Mouse (Mus musculus) megakaryocyte progenitor cell, adult 5-6 weeks (primary cell): ENCODE data around the gene Gtf3c5. TPM values are rescaled to one million over a fixed set of nuclear protein-coding genes. Genes with fewer than 3 reads are reported as not detected.

Source experiments
- ATAC-seq: replicated peaks from 2 replicates; pipeline ENCODE4 v1.8.0; 2016; ENCODE audit warnings: mild to moderate bottlenecking, moderate TSS enrichment, inconsistent platforms; ENCODE audit not compliant: poor library complexity
- total RNA-seq, 2 experiments: library from RNA; stranded (forward) in 1 of 2; stranded (reverse) in 1 of 2; fragments of 157-497, 149-512 nt in 1 of 2; fragments of 200-1000 nt in 1 of 2; gene quantifications; 2 replicates each; pipeline versions ENCODE4 v1.2.3 to v1.2.4; 2015 to 2017

Gtf3c5 gene
- total RNA-seq, 2 experiments from 2014 or later, result 11.0 to 19.1 TPM

DNA sequence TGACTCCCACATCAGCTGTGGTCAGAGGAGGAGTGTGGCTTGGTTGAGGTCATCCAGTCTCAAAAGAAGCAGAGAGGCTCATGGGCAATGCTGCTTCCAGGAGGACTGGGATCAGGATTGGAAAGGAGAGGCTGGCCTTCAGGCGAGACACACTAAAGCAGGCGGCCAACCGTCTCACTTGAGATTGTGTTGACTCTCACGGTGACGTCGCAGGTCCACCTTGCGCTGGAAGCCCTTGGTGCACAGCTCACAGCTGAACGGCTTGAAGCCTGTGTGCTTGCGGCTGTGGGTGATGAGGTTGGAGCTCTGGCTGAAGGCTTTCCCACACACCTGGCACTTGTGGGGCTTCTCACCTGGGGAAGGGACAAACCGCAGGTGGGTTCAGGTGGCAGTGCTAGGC is 26.3 kb upstream of the Gtf3c5 start:
- no peak for ATAC-seq

DNA sequence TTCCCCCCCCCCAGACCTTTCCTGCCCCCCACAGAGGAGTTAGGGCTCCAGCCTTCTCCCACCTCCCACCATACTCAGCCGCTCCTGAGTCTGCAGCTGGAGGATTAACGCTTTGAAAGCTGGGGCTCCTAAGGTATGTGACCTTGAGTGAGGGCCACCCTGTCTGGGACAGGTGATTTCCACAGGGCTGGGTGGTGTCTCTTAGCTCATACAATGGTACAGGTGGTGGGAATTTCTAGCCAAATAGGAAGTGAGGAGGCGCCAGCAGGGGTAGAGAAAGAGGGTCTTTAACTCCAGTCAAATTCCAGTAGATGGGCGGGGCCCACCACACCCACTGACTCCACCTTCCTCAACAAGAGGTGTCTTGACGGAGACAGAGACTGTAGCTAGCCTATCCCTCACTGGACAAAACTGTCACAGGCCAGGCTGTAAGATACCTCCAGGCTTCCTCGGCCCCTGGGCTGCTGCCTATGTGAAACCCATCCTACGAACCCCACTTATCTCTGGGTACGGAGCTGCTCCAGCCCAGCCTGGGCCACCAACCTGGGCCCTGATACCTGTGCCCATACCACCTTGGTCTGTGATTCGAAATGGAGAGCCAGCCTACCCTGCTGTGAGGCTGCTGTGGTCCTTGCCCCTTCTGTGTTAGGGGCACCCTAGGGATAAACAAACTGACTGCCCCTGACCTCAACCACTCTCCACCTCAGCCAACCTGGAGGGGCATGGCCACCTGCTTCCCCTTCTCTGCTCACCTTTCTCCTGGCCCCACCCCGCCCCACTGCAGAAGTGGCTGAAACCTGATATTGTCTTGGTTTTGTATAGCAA is 24.0 kb upstream of the Gtf3c5 start:
- peak; percentile 19; the same call in 1 of the 2 replicates for ATAC-seq

DNA sequence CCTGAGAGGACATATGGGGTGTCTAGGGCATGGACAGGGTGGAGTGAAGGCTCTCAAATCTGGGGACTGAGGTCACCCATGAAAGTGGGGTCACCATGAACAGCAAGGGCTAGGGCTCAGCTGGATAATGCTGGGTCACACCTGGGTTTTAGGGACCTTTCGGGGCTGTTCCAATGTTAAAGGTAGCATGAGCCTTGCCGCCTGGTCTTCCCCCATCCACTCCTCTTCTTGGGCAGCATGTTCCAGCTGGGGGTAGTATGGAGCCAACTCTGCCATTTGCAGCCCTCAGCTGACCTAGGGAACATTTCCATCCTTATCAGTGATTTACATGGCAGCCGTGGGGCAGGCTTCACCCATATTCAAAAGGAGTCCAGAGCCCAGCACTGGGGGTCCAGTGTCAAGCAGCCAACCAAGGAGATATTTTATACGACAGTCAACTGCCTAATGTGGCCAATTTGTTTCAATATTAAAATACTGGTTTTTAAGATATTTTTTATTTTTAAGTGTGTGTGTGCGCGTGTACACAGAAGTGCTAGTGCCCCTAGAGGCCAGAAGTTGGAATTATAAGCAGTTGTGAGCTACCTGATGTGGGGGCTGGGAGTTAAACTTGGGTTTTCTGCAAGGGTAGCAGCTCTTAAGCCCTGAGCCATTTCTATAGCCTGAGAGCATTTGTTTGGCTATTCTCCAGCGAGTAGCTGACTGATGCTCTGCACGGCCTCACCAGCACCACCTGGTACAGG is 23.2 kb upstream of the Gtf3c5 start:
- peak; percentile 42 for ATAC-seq

DNA sequence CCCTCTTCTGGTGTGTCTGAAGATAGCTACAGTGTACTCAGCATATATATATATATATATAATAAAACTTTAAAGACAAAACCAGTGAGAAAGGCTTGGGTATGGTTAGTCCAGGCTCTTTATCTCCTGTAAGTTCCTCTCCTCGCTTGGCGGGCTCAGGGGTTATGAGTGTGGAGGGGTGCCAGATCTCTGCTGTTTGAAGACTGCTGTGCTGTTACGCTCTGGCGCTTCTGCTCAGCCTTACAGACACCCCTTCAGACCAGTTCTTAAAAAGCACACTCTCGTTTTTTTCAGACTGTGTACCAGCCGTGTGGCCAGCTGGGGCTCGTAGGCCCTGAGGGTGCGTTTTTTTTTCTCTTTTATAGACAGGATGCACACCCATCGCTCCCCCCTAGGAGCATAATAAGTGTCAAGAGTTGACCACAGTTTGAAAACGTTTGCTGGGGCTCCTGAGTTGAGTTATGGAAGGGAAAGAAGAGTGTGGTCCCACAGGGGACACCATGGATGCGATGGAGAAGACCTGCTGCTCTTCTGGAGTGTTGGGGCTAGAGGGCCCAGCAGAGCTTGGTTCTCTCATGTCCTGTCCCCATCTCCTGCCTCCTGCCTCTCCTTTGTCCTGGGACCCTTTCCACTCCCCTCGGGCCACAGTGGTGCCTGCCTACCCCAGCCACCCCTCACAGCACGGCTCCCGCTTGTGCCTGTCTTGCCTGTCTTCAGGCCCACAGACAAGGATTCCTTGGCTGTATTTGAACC is 22.4 kb upstream of the Gtf3c5 start:
- ATAC-seq, result peak; percentile 29

DNA sequence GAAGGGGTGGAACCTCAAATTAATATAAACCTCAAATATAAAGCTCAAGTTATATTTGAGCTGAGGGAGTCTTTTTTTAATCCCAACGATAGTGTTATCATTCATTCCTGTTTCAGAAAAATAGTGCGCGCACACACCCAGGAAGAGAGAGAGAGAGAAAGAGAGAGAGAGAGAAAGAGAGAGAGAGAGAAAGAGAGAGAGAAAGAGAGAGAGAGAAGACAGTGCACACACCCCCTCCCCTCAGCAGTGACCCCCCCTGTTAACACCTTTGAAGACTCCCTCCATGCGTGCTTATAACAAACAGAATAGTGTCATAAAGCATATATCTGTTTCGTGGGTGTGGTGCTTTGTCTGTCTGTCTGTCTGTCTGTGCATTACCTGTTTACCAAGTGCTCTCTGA is 20.0 kb upstream of the Gtf3c5 start:
- no peak for ATAC-seq

DNA sequence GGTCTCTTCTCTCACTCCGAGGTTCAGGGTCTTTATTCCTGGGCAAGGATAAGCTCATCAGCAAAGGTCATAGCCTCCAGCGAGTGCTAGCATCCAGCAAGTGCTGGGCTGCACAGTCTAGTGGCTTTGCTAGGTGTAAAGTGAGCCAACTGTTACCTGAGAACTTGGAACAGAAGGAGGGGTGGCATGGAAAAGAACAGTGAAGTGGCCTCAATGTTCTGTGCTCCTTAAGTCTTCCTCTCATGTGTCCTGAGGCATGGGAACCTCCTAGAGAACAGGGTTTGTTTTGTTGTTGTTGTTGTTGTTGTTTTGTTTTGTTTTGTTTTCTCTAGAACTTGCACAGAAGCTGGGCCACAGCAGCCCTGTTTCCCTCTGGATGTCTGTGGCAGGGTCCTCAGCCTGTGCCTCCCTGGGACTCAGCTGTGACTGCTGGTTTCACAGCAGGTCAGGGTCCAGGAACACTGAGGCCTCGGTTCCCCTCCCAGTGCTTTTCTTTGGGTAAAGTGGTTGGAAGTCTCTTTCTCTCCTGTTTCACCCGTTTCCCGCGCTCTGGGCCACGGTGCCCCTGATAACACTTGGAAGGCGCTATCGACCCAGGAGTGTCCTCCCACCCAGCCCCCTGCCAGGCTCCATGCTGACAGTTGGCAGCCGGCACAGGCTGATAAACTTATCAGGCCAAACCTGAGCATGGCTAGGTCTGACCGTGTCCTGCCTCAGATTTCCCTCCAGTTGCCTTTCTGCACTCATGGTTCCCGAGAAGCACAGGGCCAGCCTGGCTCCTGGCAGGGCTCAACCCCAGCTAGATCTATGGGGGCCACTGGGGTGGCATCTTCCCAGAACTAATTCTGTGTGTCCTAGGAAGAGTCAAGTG is 18.4 kb upstream of the Gtf3c5 start:
- ATAC-seq, result peak; percentile 55

DNA sequence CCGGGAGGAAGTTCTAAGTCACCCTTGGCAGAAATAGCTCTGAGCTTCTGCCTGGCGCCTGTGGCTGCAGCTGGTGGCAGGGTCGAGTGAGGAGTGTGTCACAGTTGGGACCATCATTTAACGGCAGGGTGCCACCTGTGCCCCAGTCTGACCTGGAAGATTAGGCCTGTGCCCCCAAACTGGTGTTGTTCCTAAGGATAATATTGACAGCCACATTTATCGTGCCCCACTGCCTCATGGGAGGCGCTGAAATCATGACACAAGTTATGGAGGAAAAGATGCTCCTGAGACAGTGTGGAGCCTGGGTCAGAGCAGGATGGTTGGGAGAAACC is 16.0 kb upstream of the Gtf3c5 start:
- no peak for ATAC-seq

DNA sequence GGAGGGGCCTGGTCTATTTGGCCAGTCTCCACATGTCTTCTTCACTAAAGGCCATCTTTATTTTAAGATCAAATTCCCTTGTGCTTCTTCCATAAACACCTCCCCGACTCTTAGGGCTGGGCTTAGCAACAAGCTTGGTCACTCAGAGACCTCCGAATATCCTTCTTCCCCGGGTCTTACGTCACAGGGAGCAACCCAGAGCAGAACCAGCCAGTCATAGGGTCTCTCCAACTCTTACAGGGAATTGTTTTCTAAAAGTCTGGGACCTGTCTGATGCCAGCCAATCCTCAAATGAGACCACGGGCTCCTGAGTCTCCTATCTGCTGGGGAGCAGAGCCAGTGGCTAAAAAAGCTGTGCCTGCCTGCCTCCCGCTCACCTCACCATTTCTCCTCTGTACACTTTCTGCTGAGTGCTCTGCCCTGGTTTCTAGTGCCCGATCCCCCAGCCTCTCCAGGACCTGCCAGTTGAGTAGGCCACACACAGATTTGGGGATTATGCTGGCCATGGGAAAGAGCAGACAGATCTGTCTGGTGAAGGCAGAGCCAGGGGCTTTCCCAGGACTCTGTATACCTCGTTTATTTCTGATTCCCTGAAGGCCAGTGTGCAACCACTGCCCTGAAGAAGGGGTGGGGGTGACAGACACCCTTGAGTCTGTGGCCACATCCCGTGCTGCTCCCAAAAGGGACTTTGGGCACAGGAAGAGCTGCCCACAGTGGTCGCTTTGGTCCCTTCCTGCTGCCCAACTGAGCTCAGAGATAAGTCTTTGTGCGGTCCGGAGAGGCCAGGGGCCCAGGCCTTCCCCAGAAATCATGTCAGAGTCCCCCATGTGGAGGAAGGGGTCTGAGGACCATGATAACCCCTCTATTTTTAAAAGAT is 15.4 kb upstream of the Gtf3c5 start:
- ATAC-seq, result no peak

DNA sequence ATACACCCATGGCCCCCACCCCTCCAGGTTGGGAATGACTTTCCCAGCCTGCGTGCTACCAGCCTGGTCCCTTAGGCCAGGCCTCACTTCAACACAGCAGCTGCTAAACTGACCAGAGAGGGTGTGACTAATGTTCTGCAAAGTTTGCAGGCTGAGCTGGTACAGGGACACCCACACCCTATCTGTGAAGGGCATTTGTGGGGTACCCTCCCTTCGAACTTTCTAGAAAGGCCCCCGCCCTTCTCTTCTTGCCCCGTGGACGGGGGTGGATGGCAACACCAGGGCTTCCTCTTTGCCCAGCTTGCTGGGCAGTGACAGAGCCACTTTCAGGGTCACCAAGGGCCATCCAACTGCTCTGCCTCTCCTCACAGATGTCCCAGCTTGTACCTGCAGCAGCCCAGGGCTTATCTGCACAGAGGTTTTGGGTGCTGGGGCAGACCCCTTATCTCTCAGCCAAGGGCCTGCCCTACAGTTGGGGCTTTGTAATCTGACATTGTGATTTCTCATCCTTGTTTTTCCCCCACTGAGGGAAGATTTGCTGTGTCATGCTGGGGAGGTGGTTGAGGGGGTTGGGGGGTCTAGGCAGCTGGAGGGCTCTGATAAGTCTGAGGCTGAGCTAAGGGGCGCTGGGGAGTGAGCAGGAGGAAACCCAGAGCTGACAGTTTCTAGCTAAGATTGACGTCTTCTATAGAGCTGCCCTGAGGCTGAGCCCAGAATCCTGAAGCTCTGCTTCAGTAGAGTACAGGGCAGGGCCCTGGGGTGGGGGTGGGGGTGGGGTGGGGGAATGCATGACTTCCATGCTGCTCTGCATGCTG is 14.4 kb upstream of the Gtf3c5 start:
- peak; percentile 59 for ATAC-seq

DNA sequence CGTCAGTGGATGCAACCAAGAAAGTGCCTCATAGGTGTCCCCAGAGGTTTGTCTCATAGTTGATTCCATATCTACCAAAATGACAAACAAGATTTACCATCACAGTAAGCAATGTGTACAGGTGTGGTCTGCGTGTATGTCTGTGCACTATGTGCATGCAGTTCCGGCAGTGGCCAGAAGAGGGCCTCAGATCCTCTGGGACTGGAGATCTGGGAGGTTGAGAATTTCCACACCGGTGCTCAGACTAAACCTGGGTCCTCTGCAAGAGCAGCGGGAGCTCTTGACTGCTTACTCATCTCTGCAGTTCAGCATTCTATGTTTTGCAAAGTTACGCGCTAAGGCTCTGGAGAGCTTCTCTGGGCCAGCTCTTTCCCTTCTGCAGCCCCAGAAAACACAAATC is 13.4 kb upstream of the Gtf3c5 start:
- ATAC-seq, result peak; percentile 12; the same call in 1 of the 2 replicates

DNA sequence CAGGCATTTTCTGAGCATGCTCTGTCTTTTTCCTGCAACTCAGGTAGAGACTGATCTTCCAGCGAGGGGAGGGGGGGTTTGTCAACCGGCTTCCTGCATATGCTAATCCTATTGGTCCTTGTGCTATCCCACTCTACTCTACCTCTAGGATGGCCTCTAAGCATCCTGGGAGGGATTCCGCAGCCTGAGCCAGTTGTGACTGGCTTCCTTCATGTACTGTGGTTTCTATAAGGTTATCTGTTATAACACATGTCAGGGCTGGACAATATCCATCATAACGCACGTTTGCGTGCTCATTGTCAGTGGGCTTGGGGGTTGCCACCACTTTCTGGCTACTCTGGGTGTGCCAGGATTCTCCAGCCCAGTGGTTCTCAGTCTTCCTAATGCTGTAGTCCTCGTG is 12.5 kb upstream of the Gtf3c5 start:
- ATAC-seq, result peak; percentile 42

DNA sequence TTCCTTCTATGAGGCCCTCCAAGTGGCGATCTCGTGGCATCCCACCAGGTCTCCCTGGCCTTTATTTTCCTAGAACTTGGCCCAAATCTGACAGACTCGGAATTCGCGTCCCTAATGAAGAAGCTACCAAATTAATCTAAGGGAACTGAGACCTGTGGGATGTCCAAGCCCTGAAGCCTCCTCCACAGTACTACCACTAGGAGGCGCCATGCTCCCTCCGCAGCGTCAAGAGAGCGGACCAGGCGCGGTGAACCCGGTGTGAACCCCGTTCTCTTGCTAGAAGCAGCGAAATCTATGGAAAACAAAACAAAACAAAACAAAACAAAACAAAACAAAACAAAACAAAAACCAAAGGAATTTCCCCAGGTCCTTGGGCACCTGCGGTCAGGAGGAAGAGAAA is 9.3 kb upstream of the Gtf3c5 start:
- peak; percentile 69 for ATAC-seq

DNA sequence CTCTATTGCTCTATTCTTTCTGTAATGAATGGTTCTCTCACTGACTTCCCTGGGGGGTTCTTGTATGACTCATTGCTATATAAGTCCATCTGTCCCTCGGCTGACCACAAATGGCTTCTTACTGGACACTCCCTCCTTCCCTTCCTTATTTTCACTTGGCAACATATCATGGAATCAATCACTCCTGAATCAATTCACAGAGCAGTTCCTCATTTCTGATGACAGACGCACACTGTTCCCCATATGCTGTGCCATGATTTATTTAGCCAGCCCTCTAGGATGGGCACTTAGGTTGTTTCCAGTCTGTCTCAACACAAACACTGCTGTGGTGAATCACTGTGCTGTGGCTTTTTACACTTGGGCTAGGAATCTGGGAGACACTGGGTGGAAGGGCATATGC is 7.9 kb upstream of the Gtf3c5 start:
- ATAC-seq, result peak; percentile 31; the same call in 1 of the 2 replicates

DNA sequence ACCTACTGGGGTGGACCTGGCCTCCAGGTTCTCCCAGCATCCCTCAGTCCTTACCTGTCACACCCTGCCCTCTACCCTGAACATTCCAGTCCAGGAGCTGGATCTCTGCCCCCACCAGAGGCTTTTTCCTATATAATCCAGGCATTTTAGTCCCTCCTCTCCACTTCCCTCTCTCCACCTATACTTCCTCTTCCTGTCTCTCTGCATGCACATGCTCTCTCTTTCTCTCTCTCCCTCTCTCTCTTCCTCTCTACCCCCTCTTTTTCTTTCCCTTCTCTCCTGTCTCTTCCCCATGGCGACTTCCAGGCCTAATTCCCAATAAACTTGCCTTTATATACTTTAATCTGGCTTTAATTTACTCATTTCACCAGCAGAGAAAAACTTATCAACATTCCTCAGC is 5.0 kb upstream of the Gtf3c5 start:
- ATAC-seq, result no peak

DNA sequence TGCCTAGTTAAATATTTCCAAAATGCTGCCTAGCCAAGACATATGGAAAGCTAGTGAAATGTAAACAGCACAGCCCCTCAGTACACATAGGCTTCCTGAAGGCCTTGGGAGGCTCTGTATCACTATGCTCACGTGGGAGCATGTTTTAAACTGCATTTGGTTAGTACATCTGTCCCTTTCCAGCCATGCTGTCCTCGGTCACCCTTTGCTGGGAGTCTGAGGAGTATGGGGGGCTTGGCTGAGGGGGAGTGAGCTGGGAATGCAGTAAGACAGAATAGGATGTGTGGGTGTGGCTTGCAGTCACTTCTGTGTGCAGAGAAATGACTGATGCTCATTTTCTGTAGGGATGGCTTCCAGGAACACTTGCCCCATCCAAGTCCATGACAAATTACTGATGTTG is 2.2 kb upstream of the Gtf3c5 start:
- no peak for ATAC-seq

DNA sequence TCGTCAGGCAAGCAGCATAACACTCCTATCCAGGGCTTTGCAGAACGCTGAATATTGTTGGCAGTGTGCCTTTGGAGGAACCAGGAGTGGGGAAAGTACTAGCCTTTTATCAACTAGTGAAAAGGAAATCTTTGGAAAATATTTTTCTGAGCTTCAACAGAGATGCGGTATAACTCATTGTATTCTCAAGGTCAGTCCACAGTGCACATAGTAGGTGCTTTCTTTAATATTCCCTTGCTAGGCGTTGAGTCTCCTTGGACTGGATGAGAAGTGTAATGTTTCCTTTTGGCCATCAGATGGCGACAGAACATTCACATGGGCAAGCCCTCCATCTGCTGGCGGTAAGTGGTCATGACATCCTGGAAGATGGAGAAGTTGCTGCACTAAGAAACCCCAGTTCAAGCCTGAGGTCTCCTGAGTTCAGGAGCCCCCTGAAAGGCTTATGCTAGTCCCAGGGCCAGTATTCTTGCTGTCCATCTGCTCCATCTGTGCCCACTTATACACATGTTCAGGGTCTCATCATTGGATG is 1.6 kb upstream of the Gtf3c5 start:
- ATAC-seq, result peak; percentile 86

DNA sequence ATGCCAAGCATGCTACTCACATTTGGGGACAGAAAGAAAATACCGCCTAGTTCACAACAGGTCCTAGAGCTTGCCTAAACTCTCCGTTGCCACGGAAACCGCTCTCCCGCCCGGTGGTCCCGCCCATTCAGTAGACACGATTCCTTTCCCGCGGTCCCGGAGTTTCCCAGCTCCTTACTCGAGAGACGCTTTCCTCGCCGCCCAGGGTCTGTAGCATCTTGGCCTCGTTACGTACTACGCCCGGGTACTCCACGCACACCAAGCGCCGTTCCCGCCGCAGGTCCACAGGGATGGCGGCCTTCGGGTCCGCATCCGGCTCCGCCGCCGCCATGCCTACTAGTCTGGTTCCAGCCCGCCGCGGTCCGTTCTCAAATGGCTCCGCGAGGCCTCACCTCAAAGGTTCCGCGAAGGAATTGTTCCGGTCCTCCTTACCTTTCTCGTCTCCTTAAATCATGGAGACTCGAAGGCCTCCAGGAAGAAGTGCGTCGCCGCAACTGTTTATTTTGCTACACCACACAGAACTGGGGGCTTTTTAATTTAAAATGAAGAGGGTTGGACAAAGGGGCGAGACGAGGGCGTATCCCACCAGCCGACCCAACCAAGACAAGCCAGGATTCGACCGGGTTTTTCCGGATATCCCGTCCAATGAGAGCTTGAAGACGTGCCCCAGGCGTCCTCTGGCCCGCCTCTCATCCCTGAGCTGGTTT is 751 bp downstream of the Gtf3c5 start:
- ATAC-seq, result peak; percentile 90

DNA sequence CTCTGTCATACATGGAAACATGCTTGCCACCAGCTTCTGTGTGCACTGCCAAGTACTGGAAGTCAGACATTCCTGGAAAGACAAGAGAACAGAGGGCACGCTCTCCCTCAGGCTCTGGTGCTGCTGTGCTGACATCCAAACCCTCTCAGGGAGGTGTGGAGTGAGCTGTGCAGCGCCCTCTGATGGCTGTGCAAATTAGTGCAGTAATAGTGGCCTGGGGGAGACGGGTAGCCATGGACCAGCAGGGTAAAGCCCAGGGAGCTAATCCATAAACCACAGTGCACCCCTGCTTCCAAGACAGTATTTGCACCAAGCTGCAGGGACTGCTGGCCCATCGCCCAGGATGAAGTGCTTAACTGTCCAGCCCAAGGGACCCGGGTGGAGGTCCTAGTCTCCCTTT is 5.5 kb downstream of the Gtf3c5 start:
- peak; percentile 67 for ATAC-seq
